Mouse (Mus musculus) cerebellum, adult 11 months (tissue): ENCODE results near the gene 1700056E22Rik.

Experiments
- DNase-seq: peaks from one replicate; pipeline ENCODE4 v3.0.0; 2022

The 1700056E22Rik gene

GRCm38 (mm10) chr1:184034011-184034557, at the start of gene 1700056E22Rik:
TSS of gene 1700056E22Rik (minus strand) at chr1:184034301.
- DNase-seq = peak; percentile 97

DNA sequence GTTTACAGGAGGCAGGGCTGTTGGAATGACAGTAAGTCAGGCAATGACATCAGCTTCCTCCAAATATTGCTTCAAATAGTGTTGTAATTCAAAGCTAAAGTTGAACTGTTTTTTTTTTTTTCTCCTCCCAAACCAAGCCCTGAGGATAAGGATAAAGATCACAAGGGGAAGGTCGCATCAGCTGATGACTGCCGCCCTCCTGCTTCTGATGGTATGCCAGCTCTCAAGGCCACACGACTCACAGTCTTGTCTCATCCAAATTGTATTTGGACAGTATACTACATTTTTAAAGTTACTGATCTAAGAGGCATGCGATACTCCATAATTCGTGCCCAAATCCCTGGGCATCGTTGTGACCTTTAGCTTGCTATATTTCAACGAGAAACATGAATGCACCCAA, 49.1 kb upstream of the 1700056E22Rik start:
- no peak for DNase-seq

DNA sequence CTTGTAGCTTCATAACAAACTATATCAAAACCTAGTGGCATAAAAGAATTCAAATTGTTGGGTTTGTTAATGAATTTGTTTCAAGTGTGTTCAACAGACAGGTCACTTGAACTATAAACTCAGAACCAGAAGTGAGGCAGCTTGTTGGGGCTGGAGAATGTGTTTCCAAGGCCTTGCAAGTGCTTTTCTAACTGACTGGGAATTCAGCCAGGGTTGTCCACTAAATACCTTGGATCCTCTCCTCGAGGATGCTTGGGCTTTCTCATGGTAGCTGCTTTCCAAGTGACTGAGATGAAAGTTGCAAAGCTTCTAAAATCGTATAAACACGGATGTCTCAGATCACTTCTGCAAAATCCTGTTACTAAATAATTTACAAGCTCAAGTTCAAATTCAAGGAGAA, 48.6 kb upstream of the 1700056E22Rik start:
- DNase-seq = no peak

DNA sequence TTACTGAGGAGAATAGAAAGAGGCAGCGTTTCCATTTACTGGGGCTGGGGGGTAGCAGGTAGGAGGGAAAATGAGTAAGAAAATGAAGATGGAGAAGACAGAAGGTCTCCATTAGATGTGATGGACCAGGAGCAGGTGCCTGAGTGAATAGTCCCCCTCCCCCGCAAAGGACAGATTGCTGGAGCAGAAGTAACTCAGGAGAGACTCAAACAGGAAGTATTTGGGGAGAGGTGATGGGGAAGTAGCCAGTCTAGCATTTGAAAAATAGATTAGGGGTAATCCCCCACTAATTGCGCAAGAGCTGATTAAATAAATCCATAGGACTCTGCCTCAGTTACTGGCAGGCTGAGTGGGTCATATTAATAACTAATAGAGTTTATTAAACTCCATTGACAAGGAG, 45.2 kb upstream of the 1700056E22Rik start:
- DNase-seq = no peak

DNA sequence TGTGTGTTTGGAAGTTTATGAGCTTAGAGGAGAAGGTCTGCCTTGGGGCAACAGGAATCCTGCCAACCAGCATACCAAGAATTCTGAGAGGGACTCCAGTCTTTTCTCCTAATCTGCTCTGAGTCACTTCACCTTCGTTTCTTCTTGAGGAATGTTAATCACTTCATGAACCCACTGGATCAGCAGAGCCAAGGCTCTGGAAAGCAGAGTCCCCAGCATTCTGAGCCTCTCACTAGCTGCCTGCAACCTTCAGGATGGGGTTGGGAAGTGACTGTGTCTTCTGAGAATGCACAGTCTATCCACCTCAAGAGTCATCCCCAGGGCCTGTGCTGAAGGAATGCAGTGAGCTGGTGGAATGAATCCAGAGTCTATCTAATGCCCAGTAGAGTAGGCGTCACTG, 42.7 kb upstream of the 1700056E22Rik start:
- DNase-seq = no peak

- no peak for DNase-seq
These were observed 42.0 kb upstream of the 1700056E22Rik start for GRCm38 (mm10) chr1:184076065-184076464.

DNA sequence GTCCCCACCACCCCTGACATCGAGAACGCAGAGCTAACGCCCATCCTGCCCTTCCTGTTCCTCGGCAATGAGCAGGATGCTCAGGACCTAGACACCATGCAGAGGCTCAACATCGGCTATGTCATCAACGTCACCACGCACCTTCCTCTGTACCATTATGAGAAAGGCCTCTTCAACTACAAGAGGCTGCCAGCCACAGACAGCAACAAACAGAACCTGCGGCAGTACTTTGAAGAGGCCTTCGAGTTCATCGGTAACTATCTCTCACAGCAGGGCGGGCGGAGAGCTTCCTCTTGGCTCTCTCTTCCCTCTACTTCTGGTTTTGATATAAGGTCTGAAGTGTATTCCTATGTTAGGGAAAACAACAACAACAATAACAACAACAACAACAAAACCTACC, 34.9 kb upstream of the 1700056E22Rik start:
- no peak for DNase-seq

- no peak for DNase-seq
These were observed 33.8 kb upstream of the 1700056E22Rik start for GRCm38 (mm10) chr1:184067704-184068558.

GRCm38 (mm10) chr1:184066460-184067287, 32.6 kb upstream of the 1700056E22Rik start:
- no peak for DNase-seq

DNA sequence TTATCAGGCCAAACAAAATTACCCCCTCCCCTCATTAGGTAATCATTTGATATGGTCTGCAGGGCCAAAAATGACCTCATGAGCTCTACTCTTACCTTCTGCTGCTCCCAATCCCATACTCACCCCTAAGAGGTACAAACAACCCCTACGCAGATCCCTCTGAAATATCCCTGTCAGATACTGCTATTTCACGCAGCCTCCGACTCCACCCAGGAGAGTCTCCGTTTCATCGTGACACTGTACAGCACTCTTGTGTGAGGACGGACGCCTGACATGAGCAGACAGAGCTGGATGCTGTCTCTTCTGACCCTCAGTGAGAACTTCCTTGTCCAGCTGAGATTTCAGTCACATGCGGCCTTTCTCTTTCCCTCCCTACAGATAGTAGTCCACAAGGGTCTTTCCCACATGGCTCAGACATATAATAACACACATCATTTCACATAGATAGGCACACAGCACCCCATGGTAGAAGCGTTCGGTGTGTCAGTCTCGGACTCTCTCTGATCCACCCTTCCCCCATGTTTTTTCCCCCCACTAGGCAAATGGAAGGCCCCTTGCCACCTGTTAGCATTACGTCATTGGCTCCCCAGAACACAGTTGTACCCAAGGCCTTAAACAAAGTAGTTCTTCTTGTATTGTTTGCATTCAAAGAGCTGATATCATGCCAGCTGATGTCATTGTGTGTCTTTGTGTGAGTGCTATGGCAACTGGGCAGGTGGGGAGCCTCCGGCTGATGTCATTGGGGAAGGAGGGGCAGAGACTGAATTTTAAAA, 31.7 kb upstream of the 1700056E22Rik start:
- no peak for DNase-seq

GRCm38 (mm10) chr1:184064306-184064705, 30.2 kb upstream of the 1700056E22Rik start:
- DNase-seq = no peak

DNA sequence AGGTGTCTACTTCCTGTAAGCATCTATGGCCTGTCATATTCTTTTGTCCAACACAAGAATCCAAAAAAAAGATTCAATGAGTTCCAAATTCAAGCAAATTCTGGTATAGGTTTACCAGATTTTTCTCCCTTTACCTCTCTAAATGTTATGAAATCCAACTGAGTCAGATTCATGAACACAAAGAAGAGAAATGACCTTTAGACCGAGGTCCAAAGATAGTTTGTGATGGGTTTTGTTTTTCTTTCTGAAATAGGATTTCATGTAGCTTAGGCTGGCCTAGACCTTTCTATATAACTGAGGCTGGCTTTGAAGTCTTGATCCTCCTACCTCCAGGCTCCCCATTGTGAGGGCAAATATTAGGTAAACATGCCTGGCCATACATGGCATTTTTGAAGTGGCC, 27.8 kb upstream of the 1700056E22Rik start:
- DNase-seq = no peak

DNA sequence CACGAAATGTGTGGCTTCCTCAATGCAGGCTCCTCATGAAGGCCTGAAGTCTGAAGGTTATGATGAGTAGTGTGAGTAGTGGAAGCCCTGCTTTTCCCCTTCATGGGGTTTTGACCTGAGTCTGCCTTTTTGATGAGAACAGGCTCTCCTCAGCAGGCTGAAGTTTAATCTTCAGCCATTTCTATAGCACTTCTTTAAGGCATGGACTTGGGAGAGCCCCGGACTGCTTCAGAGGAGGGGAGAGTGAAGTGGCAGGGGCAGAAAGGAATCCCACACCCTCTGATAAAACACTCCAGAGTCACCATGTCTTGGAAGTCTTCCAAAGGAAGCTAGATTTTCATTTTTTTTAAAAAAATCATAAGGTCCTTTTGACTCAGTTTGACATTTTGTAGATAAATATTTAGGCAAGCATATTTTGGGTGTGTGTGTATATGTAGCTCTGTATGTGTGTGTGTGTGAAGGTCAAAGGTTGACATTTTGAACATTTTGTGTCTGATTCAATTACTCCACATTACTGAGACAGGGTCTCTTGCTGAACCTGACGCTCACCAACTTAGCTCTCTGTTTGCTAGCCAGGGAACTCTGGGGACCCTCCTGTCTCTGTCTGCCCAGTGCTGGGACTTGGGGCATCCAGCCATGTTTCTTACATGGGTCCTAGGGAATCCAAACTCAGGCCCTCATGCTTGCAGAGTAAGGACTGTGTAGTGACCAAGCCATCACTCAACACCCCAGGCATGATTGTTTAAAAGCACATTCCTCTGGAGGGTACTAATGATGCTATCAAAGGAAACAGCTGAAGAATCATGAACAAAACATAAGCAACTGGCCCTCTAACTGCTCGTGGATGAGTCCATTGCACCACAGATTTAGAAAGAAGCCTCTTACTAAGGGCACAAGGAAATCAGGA, 27.0 kb upstream of the 1700056E22Rik start:
- no peak for DNase-seq

DNA sequence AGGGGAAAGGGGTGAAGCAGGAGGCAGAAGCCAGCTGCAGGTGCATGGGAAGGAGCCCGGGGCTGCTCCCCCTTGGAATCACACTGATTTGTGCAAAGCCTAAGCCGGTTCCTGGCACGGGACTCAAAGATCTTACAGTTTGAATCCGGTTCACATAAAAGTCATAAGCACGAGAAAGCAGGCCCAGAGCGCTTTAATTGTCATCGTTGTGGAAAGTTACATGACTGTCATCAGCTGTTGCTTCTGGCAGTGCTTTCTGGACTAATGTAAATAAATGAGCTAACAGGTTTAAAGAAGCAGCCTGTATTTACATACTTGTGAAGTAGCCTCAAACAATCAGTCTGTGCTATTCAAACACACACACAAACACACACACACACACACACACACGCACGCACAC, 26.3 kb upstream of the 1700056E22Rik start:
- DNase-seq = no peak

DNA sequence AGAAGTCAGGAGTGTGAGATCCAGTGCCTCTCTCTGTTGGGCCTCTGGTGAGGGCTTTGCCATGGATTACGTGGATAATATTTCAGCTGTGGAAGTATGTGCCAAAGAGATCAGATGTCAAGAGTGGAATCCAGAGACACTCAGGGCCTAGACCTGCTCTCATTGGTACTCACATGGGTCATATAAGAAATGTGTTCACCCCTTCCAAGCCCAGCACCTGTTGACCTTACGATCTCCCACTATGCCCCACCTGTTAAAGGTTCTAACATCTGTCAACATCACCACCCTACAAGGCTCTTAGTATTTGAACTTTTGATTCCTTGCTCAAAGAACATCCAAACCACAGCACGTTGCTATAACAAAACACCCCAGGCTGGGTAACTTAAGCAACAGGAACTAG, 25.7 kb upstream of the 1700056E22Rik start:
- DNase-seq = no peak

- DNase-seq = no peak
These were observed 24.1 kb upstream of the 1700056E22Rik start for GRCm38 (mm10) chr1:184058206-184058605.

DNA sequence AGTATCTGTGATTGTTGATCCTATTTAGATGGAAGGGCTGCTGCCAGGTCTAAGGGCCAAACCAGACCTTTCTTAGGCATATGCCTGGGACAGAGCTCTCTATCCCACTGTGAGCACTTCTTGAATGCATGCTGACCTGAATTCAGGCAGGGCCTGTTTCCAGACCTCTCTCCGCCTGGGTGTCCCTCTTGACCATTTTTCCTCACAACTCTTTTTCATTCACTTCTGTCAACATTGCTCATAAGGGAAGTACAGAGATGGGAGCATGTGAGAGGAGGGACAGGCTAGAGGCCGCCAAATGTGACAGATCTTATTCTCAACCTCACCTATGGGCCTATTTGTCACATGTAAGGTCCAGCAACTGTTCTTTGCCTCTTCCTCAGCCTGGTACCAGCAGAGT, 20.1 kb upstream of the 1700056E22Rik start:
- DNase-seq = no peak

GRCm38 (mm10) chr1:184053711-184054110, 19.6 kb upstream of the 1700056E22Rik start:
- no peak for DNase-seq

DNA sequence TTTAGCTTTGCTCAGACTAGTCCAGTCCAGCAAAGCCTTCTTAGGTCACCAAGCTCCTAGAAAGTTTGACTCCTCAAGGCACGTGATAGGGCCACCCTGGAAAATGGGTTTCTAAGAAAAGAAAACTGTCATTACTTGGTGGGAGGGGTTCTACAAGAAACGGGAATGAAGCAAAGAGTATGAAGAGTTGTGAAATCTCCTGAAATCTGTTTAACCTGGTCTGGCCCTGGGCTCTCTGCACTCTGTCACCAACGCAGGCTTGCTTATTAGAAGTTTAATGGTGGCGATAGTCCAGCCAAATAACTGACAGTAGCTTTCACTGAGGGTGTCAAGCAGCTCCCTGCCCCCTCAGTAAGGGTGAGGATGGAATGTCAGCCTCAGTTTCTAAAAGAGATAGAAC, 19.0 kb upstream of the 1700056E22Rik start:
- DNase-seq = no peak

DNA sequence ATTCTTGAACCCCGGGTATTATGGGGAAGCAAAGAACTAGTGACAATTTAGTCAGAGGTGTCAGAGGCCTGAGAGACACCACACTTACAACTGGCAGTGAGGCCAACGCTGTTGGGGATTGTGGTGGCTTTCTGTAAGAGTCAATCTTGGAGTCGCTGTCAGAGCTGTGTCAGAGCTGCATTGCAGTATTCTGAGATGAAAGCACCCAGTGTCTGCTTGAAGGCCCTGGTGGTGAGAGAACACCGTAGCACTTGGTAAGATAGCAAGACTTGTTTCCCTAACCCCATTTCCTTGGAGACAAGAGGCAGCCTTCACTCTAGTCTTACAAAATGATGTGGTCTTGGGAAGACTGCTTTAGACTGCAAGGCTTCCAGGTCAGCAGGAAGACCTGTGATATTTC, 18.2 kb upstream of the 1700056E22Rik start:
- no peak for DNase-seq

DNA sequence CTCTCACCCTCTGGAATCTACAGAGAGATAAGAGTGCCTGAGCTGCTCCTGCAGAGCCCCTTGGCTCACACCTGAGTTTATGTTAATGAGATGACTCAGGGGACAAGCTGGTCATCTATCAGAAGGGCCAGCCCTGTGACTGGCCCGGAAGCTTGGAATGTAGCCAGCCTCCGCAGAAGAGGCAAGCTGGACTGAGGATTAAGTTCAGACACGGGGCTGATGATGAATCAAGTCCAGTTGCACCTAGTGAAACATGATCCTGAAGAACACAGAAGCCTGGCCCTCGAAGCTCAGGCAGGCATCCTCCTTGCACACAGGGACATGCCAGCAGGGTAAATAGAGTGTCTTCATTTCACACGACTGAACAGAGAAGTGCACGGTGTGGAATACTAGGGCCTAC, 17.7 kb upstream of the 1700056E22Rik start:
- peak; percentile 52 for DNase-seq

DNA sequence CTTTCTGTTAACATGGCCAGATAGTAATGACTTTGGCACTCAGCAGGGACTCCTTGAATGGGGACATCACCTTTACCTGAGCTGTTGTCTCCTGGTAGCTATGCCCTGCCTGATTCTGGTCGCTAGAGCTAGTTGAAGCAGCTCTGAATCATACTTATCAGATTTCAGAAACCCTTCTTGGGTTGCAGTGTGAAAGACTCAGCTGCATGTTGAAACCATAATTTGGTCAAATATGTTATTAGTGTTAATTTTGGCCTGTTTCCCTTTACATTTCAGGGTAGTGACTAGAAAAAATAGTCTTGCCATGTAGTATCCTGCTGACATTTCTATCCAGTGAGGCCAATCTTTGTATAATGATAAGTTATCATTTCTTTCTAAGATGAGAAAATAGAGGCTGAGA, 17.2 kb upstream of the 1700056E22Rik start:
- no peak for DNase-seq
